Mouse (Mus musculus) gastrocnemius, adult 8-10 months (tissue): ENCODE results near the gene Dscam. TPM values are rescaled to one million over a fixed set of nuclear protein-coding genes. Genes with fewer than 3 reads are reported as not detected.

Experiments used
- DNase-seq, 2 experiments: peaks; one replicate each; pipeline ENCODE4 v3.0.0; 2022; ENCODE audit warnings: low spot score in 2 of 2
- total RNA-seq, 4 experiments: library from RNA; stranded (reverse); gene quantifications; 2 replicates each; pipeline ENCODE4 v1.2.4; 2022

The Dscam gene
- total RNA-seq, 4 experiments from 2014 or later = 0.02 to 0.11 (median 0.04) TPM; not detected in 1

DNA sequence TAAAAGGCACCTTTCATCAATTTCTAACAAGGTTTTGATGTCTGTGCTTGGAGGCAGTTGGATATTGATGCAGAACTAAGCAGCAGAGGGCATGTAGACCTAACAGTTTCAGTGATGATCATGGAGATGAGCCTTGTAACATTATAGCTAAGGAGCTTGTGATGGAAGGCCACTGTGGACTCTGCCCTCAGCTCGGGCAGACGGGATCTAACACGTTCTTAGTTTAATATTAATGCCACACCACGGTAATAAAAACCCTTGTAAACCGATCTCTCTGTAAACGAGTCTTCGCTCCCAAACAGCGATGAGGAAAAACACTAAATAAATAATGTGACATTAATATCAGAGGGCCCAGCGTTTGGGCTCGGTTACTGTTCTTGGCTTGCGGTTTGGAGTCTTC is 569.8 kb downstream of the Dscam start:
- DNase-seq = no peak

DNA sequence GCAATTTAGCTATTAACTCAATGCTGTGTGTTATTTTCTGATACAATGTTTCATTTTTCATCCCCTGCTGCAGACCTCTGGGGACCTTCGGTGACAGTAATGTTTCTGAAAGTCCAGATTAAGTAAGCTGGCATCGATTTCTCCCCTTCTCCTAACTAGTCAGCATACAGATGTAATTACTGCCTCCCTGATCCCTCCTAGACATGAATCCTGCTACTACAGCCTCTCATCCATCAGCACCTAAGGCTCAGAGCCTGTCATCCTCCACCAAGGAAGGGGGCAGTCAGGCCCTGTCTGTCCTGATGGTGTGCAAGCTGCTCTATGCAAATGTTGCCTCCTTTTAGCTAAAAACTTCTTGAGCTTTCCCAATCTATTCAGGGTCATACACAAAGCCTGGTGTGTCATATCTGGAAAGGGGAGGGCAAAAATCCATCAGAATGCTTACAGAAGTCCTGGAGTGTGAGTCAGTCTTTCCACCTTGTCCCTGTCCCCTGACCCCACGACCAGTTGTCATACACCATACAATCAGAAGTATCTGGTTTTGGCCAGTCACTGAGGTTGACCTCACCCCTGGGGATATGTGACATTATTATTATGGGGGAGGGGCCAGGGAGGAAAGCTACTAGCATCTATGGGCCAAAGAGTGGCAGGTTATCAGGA is 571.0 kb downstream of the Dscam start:
- no peak for DNase-seq

- DNase-seq = no peak
These were observed 594.7 kb downstream of the Dscam start for GRCm38 (mm10) chr16:96575841-96576240.

GRCm38 (mm10) chr16:96567428-96567827 is 603.1 kb downstream of the Dscam start:
- DNase-seq = no peak

DNA sequence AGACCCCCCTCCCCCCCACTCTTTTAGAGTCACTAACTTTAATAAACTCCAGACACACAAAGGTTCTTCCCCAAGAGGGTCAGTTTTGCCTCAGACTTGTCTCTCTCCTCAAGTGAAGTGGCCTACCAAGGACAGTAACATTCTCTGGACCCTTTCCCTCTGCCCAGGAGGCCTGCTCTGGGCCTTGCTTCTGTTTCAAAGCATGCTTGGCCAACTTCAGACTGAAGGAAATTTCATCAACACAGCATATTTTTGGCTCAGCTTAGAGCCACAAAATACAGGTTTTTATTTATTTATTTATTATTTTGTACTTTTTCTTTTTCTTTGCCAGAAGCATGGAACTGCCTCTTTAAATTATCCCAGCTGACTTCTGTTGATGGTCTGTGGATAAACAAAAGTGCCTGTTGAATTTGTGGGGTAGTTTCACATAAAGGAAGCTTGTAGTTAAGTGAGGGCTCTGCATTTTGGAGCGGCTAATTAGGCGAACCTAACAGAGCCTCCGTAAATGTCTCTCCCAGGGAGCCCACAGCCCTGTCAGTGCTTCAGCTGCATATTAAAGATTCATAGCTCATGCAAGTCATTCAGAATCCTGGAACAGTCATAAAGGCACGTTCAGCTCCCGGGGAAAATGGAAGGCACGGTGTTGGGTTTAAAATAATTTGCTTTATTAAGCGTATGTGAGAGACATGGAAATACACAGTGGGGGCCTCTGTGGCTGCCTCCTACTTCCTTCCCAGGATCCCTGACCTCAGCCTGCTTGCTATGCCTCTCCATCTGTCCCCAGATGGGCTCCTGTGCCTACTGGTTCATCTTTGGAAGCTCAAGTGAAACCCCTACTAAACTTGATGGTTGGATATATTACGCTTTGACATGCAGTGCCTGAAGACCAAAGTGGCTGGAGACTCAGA is 606.9 kb downstream of the Dscam start:
- no peak for DNase-seq

DNA sequence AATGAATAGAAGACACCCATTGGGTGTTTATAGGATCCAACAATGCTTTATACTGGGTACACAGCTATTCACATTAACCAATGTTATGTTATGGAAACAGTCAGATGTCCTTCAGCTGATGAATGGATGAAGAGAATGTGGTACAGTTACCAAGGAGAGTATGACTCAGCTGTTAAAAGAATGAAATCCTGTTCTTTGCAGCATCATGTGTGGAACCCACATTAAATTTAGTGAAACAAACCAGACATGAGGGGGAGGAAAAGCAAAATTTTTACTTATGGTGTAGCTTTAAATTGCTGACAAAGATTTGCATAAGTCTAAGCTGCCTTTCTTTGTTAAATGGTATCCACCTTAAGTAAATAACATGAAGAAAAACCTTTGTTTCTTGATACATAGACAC is 610.8 kb downstream of the Dscam start:
- no peak for DNase-seq

- no peak for DNase-seq
These were observed 612.2 kb downstream of the Dscam start for GRCm38 (mm10) chr16:96558341-96558740.

DNA sequence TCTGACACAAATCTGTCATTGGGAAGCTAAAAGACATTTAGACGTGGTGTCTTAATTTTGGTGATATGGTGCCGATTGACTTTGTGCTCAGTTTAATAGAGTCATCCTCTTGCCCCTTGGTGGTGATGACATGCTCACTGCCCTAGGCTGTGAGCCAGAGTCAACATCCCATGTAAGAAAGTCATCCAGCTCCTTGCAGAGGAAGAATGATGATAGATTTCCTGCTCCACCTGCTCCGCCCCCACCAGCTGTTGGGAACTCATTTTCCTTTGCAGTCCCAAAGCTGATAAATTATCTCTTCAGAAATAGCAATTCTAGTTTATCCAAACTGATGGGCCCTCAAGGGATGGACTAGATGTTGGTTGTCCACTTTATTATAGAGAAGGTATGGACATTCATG is 613.9 kb downstream of the Dscam start:
- no peak for DNase-seq

- DNase-seq = no peak
These were observed 615.1 kb downstream of the Dscam start for GRCm38 (mm10) chr16:96555412-96555811.

GRCm38 (mm10) chr16:96552680-96553079 is 617.9 kb downstream of the Dscam start:
- no peak for DNase-seq

DNA sequence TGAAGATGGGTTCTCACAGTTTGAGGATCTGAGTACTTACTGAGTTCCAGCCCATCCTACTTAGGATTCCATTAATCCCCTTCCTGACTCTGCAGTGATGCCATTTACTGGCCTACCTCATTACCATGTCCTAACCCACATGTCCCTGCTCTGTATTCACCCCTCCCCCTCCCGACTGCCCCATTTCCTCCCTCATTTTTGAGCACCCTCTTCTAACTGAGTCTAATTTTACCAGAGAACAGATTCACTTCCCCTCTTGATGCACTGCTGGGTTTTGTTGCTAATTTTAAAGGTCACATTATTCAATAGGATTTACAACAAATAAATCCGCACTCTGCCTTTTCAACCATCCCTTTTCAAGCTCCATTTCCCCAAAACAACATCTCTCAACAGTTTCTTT is 629.5 kb downstream of the Dscam start:
- no peak for DNase-seq

Other genes starting within 250 kb of the Dscam start
- gene Bace2, start 186.0 kb upstream of the Dscam start, total RNA-seq = 1 to 10 TPM in 3 of 4 experiments, under 1 TPM in 1; 0.97 to 4.4 (median 1.6) TPM